Mouse (Mus musculus) heart, postnatal 0 days (tissue): Measurements from ENCODE around the gene Ntn1. TPM values are rescaled to one million over a fixed set of nuclear protein-coding genes. Genes with fewer than 3 reads are reported as not detected.

ENCODE experiments used
- ATAC-seq: fragments of 200-750 bp; cut with Nextera tagmentation; 2 replicates; pipeline ENCODE4 v1.8.0; 2017; ENCODE audit warnings: low read depth, moderate number of reproducible peaks, moderate library complexity; ENCODE audit not compliant: insufficient read depth
- DNase-seq: peaks from one replicate; pipeline ENCODE4 v3.0.0-alpha.2; 2016; ENCODE audit warnings: low spot score
- H3K27ac ChIP-seq: fragments of 300-500 bp; sonication (generic); 2 replicates; pipeline ENCODE4 v1.5.1; 2014; ENCODE audit warnings: low read depth, mild to moderate bottlenecking
- H3K27me3 ChIP-seq: fragments of 300-500 bp; sonication (generic); 2 replicates; pipeline ENCODE4 v1.6.1; 2014; ENCODE audit warnings: low read length, mixed read lengths; ENCODE audit not compliant: control insufficient read depth, insufficient read depth
- H3K36me3 ChIP-seq: fragments of 300-500 bp; sonication (generic); replicated peaks from 2 replicates; pipeline ENCODE4 v1.6.1; 2014; ENCODE audit warnings: low read length, mixed read lengths; ENCODE audit not compliant: control insufficient read depth, insufficient read depth
- H3K4me1 ChIP-seq: fragments of 300-500 bp; sonication (generic); 2 replicates; pipeline ENCODE4 v1.6.1; 2014; ENCODE audit warnings: antibody characterized with exemption; ENCODE audit not compliant: control insufficient read depth, insufficient read depth
- H3K4me2 ChIP-seq: fragments of 300-500 bp; sonication (generic); 2 replicates; pipeline ENCODE4 v1.6.1; 2014; ENCODE audit warnings: low read depth, mild to moderate bottlenecking, low read length, moderate library complexity
- H3K4me3 ChIP-seq: fragments of 300-500 bp; sonication (generic); 2 replicates; pipeline ENCODE4 v1.5.1; 2014; ENCODE audit warnings: low read depth, low read length
- H3K9ac ChIP-seq: fragments of 300-500 bp; sonication (generic); replicated peaks from 2 replicates; pipeline ENCODE4 v1.6.1; 2014; ENCODE audit warnings: low read depth, low read length, mixed read lengths
- H3K9me3 ChIP-seq: fragments of 300-500 bp; sonication (generic); replicated peaks from 2 replicates; pipeline ENCODE4 v1.6.1; 2016; ENCODE audit warnings: low read length; ENCODE audit not compliant: control insufficient read depth
- CTCF ChIP-seq: IDR thresholded peaks from 2 replicates; pipeline ENCODE4 v1.5.1; 2016; ENCODE audit warnings: antibody characterized with exemption, control low read depth, low read depth
- EP300 ChIP-seq: IDR thresholded peaks from 2 replicates; pipeline ENCODE4 v1.6.1; 2016; ENCODE audit warnings: antibody characterized with exemption, low read depth
- WGBS: fragments of 180-500 bp; shearing (Covaris S2); extraction: QIAGEN DNeasy Blood & Tissue Kit; methylation state at CpG from one replicate; pipeline ENCODE4 v1.1.7; 2014; 5-methylcytosine and 5-hydroxymethylcytosine counted together
- microRNA-seq: library from miRNA; unstranded; fragments of <30 nt; microRNA quantifications from one replicate; pipeline ENCODE4, GENCODE M21; 2016
- polyA plus RNA-seq: library from polyadenylated mRNA; unstranded; fragments of >200 nt; fragmentation: Nextera tagmentation; extraction: Ambion mirVana; gene quantifications from 2 replicates; pipeline ENCODE4 v1.2.1, GENCODE M21; 2015
- total RNA-seq: library from RNA; depleted of rRNA; stranded (reverse); fragments of >200 nt; gene quantifications from 2 replicates; pipeline ENCODE4 v1.2.3, GENCODE M21; 2014; ENCODE audit warnings: low replicate concordance; rRNA removed

Gene Ntn1
- total and polyA plus RNA-seq, 2 experiments from 2014 or later: 24.8 to 117 TPM

- TF ChIP-seq CTCF (no peak), EP300 (no peak)
- 78% methylated on average over 4 of the region's 4 CpGs for WGBS
- Histone ChIP-seq H3K4me1 (no peaks in the 10 kb centered on the region), H3K9me3 (no peaks in the 10 kb centered on the region), H3K27me3 (no peaks in the 10 kb centered on the region), H3K27ac (no peak overlapping the region), H3K4me3 (no peak overlapping the region), H3K9ac (no peak overlapping the region), H3K36me3 (0 out of 2 replicates have a peak, but pooled peaks cover 3% of the 10 kb centered on the region), H3K4me2 (no peak overlapping the region)
- DNase-seq (no peak), ATAC-seq (no peak)
Observed at GRCm38 (mm10) chr11:68159867-68160266, 240.8 kb downstream of the Ntn1 start.

Small RNA genes within 50 kb of the gene (microRNA-seq; reads per million reads assigned to microRNA genes)
- not detected for gene Mir6406

Other genes starting within 250 kb of the Ntn1 start
- 1.5 and 2.0 TPM in 2 replicates for gene Pik3r5, start 31.3 kb upstream of the Ntn1 start, total RNA-seq
- 0.82 and 0.84 TPM in 2 replicates for gene Pik3r5, start 31.3 kb upstream of the Ntn1 start, polyA plus RNA-seq
- 5.4 and 8.8 TPM in 2 replicates for gene Pik3r6, start 102.2 kb upstream of the Ntn1 start, total RNA-seq
- gene Pik3r6, start 102.2 kb upstream of the Ntn1 start, polyA plus RNA-seq: 4.7 and 5.0 TPM in 2 replicates
- gene Mfsd6l, start 155.4 kb upstream of the Ntn1 start, total RNA-seq: 0.08 TPM in 1 of 2 replicates, not detected in the other
- gene Mfsd6l, start 155.4 kb upstream of the Ntn1 start, polyA plus RNA-seq: 0.08 and 0.27 TPM in 2 replicates
- 1.4 TPM in 1 of 2 replicates, not detected in the other for gene Ccdc42, start 186.2 kb upstream of the Ntn1 start, total RNA-seq
- 0.45 and 0.55 TPM in 2 replicates for gene Ccdc42, start 186.2 kb upstream of the Ntn1 start, polyA plus RNA-seq